Mouse (Mus musculus): ENCODE results near the gene Ttc13. TPM values are rescaled to one million over a fixed set of nuclear protein-coding genes. Genes with fewer than 3 reads are reported as not detected.
A peak's percentile ranks its signal among the peaks of the same experiment; 100 is the strongest.

The Ttc13 gene
- polyA plus RNA-seq, 1 experiment from 2014 or later, result 54.1 TPM

GRCm38 (mm10) chr8:124746661-124747060 lies 24.9 kb upstream of the Ttc13 start:
- Histone ChIP-seq H3K9ac (no peak overlapping the region), H3K4me1 (peaks cover 11% of the 10 kb centered on the region; the same call in 1 of the 2 replicates), H3K4me3 (no peak overlapping the region), H3K27me3 (peaks cover 18% of the 10 kb centered on the region), H3K9me3 (no peaks in the 10 kb centered on the region), H3K36me3 (no peaks in the 10 kb centered on the region), H3K27ac (no peak overlapping the region), H3K4me2 (replicated peaks) (no peak overlapping the region)
- ATAC-seq (ENCODE audit: insufficient number of reproducible peaks, insufficient read depth, low FRiP score, low TSS enrichment), result no peak
- WGBS, result 63% methylated on average over 13 of the region's 13 CpGs

- ATAC-seq (ENCODE audit: insufficient number of reproducible peaks, insufficient read depth, low FRiP score, low TSS enrichment), result no peak
- 72% methylated on average over 1 of the region's 1 CpGs for WGBS
- H3K27me3 ChIP-seq, result no peaks in the 10 kb centered on the region
- no peaks in the 10 kb centered on the region for H3K9me3 ChIP-seq
- H3K36me3 ChIP-seq, result peaks cover 29% of the 10 kb centered on the region
- H3K4me3 ChIP-seq, result no peak overlapping the region
- H3K27ac ChIP-seq, result no peak overlapping the region
- H3K4me1 ChIP-seq, result no peaks in the 10 kb centered on the region
- no peak overlapping the region for H3K9ac ChIP-seq
- H3K4me2 ChIP-seq (replicated peaks), result no peak overlapping the region
Observed at GRCm38 (mm10) chr8:124739268-124739667, 17.5 kb upstream of the Ttc13 start.

GRCm38 (mm10) chr8:124735371-124735911 lies 13.7 kb upstream of the Ttc13 start:
- Histone ChIP-seq H3K9me3 (no peaks in the 10 kb centered on the region), H3K4me2 (replicated peaks) (no peak overlapping the region), H3K36me3 (peaks cover 55% of the 10 kb centered on the region), H3K27me3 (no peaks in the 10 kb centered on the region), H3K4me3 (no peak overlapping the region), H3K9ac (no peak overlapping the region), H3K4me1 (no peaks in the 10 kb centered on the region), H3K27ac (no peak overlapping the region)
- ATAC-seq (ENCODE audit: insufficient number of reproducible peaks, insufficient read depth, low FRiP score, low TSS enrichment), result no peak
- 54% methylated on average over 3 of the region's 3 CpGs for WGBS

GRCm38 (mm10) chr8:124732828-124733227 lies 11.0 kb upstream of the Ttc13 start:
- no peak overlapping the region for H3K27ac ChIP-seq
- no peaks in the 10 kb centered on the region for H3K27me3 ChIP-seq
- no peaks in the 10 kb centered on the region for H3K4me1 ChIP-seq
- H3K9ac ChIP-seq, result no peak overlapping the region
- H3K9me3 ChIP-seq, result no peaks in the 10 kb centered on the region
- no peak for ATAC-seq (ENCODE audit: insufficient number of reproducible peaks, insufficient read depth, low FRiP score, low TSS enrichment)
- no peak overlapping the region for H3K4me2 ChIP-seq (replicated peaks)
- WGBS, result 91% methylated on average over 8 of the region's 8 CpGs
- peaks cover 80% of the 10 kb centered on the region for H3K36me3 ChIP-seq
- no peak overlapping the region for H3K4me3 ChIP-seq

GRCm38 (mm10) chr8:124724301-124724700 lies 2.5 kb upstream of the Ttc13 start:
- Histone ChIP-seq H3K9me3 (no peaks in the 10 kb centered on the region), H3K4me1 (peaks cover 21% of the 10 kb centered on the region), H3K36me3 (peaks cover 29% of the 10 kb centered on the region), H3K27ac (no peak overlapping the region), H3K27me3 (no peaks in the 10 kb centered on the region), H3K4me3 (no peak overlapping the region), H3K4me2 (replicated peaks) (no peak overlapping the region), H3K9ac (no peak overlapping the region)
- 94% methylated on average over 7 of the region's 7 CpGs for WGBS
- ATAC-seq (ENCODE audit: insufficient number of reproducible peaks, insufficient read depth, low FRiP score, low TSS enrichment), result no peak

- Histone ChIP-seq H3K36me3 (peaks cover 2% of the 10 kb centered on the region; the same call in 1 of the 2 replicates), H3K4me3 (peak overlapping the region; percentile 91), H3K27ac (no peak overlapping the region), H3K4me1 (peaks cover 21% of the 10 kb centered on the region), H3K9ac (peak overlapping the region; percentile 78), H3K4me2 (replicated peaks) (peak overlapping the region; percentile 89), H3K9me3 (no peaks in the 10 kb centered on the region), H3K27me3 (no peaks in the 10 kb centered on the region)
- WGBS, result 3% methylated on average over 30 of the region's 31 CpGs
- ATAC-seq (ENCODE audit: insufficient number of reproducible peaks, insufficient read depth, low FRiP score, low TSS enrichment), result no peak; the same call in none of the 2 replicates
Observed at GRCm38 (mm10) chr8:124720938-124721861, 583 bp downstream of the Ttc13 start.

GRCm38 (mm10) chr8:124720133-124720532 lies 1.6 kb downstream of the Ttc13 start:
- H3K27me3 ChIP-seq, result no peaks in the 10 kb centered on the region
- H3K27ac ChIP-seq, result no peak overlapping the region
- H3K4me1 ChIP-seq, result peaks cover 21% of the 10 kb centered on the region
- H3K4me3 ChIP-seq, result no peak overlapping the region
- no peaks in the 10 kb centered on the region for H3K9me3 ChIP-seq
- H3K36me3 ChIP-seq, result no peaks in the 10 kb centered on the region
- WGBS, result 84% methylated on average over 7 of the region's 7 CpGs
- no peak overlapping the region for H3K9ac ChIP-seq
- no peak for ATAC-seq (ENCODE audit: insufficient number of reproducible peaks, insufficient read depth, low FRiP score, low TSS enrichment)
- H3K4me2 ChIP-seq (replicated peaks), result no peak overlapping the region

- H3K27me3 ChIP-seq, result no peaks in the 10 kb centered on the region
- no peak overlapping the region for H3K4me3 ChIP-seq
- peaks cover 28% of the 10 kb centered on the region for H3K36me3 ChIP-seq
- 87% methylated on average over 8 of the region's 8 CpGs for WGBS
- H3K9me3 ChIP-seq, result no peaks in the 10 kb centered on the region
- H3K4me2 ChIP-seq (replicated peaks), result no peak overlapping the region
- H3K27ac ChIP-seq, result no peak overlapping the region
- H3K9ac ChIP-seq, result no peak overlapping the region
- no peak for ATAC-seq (ENCODE audit: insufficient number of reproducible peaks, insufficient read depth, low FRiP score, low TSS enrichment)
- peaks cover 7% of the 10 kb centered on the region for H3K4me1 ChIP-seq
Observed at GRCm38 (mm10) chr8:124715736-124716135, 6.0 kb downstream of the Ttc13 start.

GRCm38 (mm10) chr8:124713207-124713606 lies 8.6 kb downstream of the Ttc13 start:
- H3K27me3 ChIP-seq, result no peaks in the 10 kb centered on the region
- no peaks in the 10 kb centered on the region for H3K4me1 ChIP-seq
- no peak overlapping the region for H3K27ac ChIP-seq
- no peak overlapping the region for H3K9ac ChIP-seq
- no peak for ATAC-seq (ENCODE audit: insufficient number of reproducible peaks, insufficient read depth, low FRiP score, low TSS enrichment)
- no peak overlapping the region for H3K4me3 ChIP-seq
- no peaks in the 10 kb centered on the region for H3K9me3 ChIP-seq
- WGBS, result 90% methylated on average over 6 of the region's 6 CpGs
- H3K36me3 ChIP-seq, result peaks cover 50% of the 10 kb centered on the region
- H3K4me2 ChIP-seq (replicated peaks), result no peak overlapping the region

GRCm38 (mm10) chr8:124705823-124706222 lies 16.0 kb downstream of the Ttc13 start:
- H3K4me1 ChIP-seq, result no peaks in the 10 kb centered on the region
- WGBS, result 96% methylated on average over 8 of the region's 8 CpGs
- no peak for ATAC-seq (ENCODE audit: insufficient number of reproducible peaks, insufficient read depth, low FRiP score, low TSS enrichment)
- no peak overlapping the region for H3K27ac ChIP-seq
- H3K9ac ChIP-seq, result no peak overlapping the region
- no peaks in the 10 kb centered on the region for H3K27me3 ChIP-seq
- no peaks in the 10 kb centered on the region for H3K9me3 ChIP-seq
- H3K36me3 ChIP-seq, result peaks cover 56% of the 10 kb centered on the region
- no peak overlapping the region for H3K4me2 ChIP-seq (replicated peaks)
- no peak overlapping the region for H3K4me3 ChIP-seq

- Histone ChIP-seq H3K27ac (no peak overlapping the region), H3K4me3 (no peak overlapping the region), H3K27me3 (no peaks in the 10 kb centered on the region), H3K36me3 (peaks cover 57% of the 10 kb centered on the region), H3K9me3 (no peaks in the 10 kb centered on the region), H3K4me2 (replicated peaks) (no peak overlapping the region), H3K9ac (no peak overlapping the region), H3K4me1 (no peaks in the 10 kb centered on the region)
- 90% methylated on average over 4 of the region's 4 CpGs for WGBS
- no peak for ATAC-seq (ENCODE audit: insufficient number of reproducible peaks, insufficient read depth, low FRiP score, low TSS enrichment)
Observed at GRCm38 (mm10) chr8:124704376-124704775, 17.4 kb downstream of the Ttc13 start.

GRCm38 (mm10) chr8:124703526-124703925 lies 18.3 kb downstream of the Ttc13 start:
- no peak overlapping the region for H3K27ac ChIP-seq
- no peak overlapping the region for H3K9ac ChIP-seq
- H3K4me1 ChIP-seq, result no peaks in the 10 kb centered on the region
- 77% methylated on average over 4 of the region's 4 CpGs for WGBS
- H3K27me3 ChIP-seq, result no peaks in the 10 kb centered on the region
- H3K36me3 ChIP-seq, result peaks cover 49% of the 10 kb centered on the region
- no peak for ATAC-seq (ENCODE audit: insufficient number of reproducible peaks, insufficient read depth, low FRiP score, low TSS enrichment)
- H3K4me2 ChIP-seq (replicated peaks), result no peak overlapping the region
- no peaks in the 10 kb centered on the region for H3K9me3 ChIP-seq
- no peak overlapping the region for H3K4me3 ChIP-seq

Data from embryonic facial prominence, embryonic 12.5 days (tissue).